In the genomic region with DNA sequence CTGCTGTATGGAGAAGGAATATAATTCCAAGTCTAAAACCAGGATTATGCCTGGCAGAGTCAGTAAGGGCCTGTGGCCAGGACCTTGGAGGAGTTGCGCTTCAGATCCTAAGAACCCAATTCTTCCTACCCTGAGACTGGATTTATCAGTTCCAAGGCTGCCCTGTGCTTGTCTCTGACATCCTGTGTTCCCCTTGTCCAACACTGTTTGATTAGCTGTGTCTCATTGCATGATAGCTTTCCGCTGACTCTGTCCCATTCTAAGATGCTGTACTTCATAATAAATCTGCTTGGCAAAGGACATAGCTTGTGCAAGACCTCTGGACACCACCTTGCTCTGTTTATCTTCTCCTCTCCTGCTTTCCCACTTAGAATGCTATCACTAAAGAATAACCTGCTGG, we compare ENCODE assay signal across 30 mouse cellular contexts. TPM values are rescaled to one million over a fixed set of nuclear protein-coding genes. Genes with fewer than 3 reads are reported as not detected.
DNase-seq lines count a peak whose midpoint lies in the region; ATAC-seq lines count a peak whose summit lies in the region.
"Had no signal": no experiment of that assay in that cellular context is flagged by ENCODE, and none has a peak within 500 bp of the region (broad histone marks: within the 10 kb centered on the region; RNA-seq: fewer than 3 reads in every experiment).

No protein-coding gene starts in this region.

- H3K4me2 ChIP-seq in forebrain, embryonic 15.5 days (replicated peaks): no peak overlapping the region
- no peak overlapping the region for H3K4me2 ChIP-seq in forebrain, embryonic 14.5 days (ENCODE audit: low read length)
- no peak overlapping the region for H3K4me2 ChIP-seq in limb, embryonic 11.5 days (ENCODE audit: low read depth, severe bottlenecking)
- no peak overlapping the region for H3K4me2 ChIP-seq in stomach, embryonic 16.5 days (ENCODE audit: low read depth, low read length)
- H3K4me2 ChIP-seq: embryonic facial prominence, embryonic 12.5 days; forebrain, embryonic 12.5 days; heart, embryonic 13.5 days; lung, embryonic 14.5 days; neural tube, embryonic 15.5 days had no signal

- peaks cover 25% of the 10 kb centered on the region for H3K4me1 ChIP-seq in forebrain, embryonic 15.5 days
- peaks cover 19% of the 10 kb centered on the region for H3K4me1 ChIP-seq in forebrain, embryonic 14.5 days (ENCODE audit: control insufficient read depth, insufficient read depth, low read length)
- H3K4me1 ChIP-seq in limb, embryonic 11.5 days (ENCODE audit: control insufficient read depth, insufficient read depth, low read length): peaks cover 18% of the 10 kb centered on the region
- peaks cover 40% of the 10 kb centered on the region for H3K4me1 ChIP-seq in stomach, embryonic 16.5 days (ENCODE audit: control insufficient read depth, insufficient read depth, low read length)

- no peak for ATAC-seq in forebrain, embryonic 15.5 days (replicated peaks)
- ATAC-seq in forebrain, embryonic 14.5 days: no peak
- ATAC-seq in limb, embryonic 11.5 days (ENCODE audit: insufficient number of reproducible peaks, low FRiP score, low TSS enrichment, low read depth): no peak
- ATAC-seq in stomach, embryonic 16.5 days (ENCODE audit: insufficient read depth, low FRiP score): no peak
- ATAC-seq: hindbrain, embryonic 16.5 days had no signal

- H3K36me3 ChIP-seq in forebrain, embryonic 15.5 days: no peaks in the 10 kb centered on the region
- H3K36me3 ChIP-seq in forebrain, embryonic 14.5 days (ENCODE audit: control insufficient read depth, insufficient read depth, low read length): no peaks in the 10 kb centered on the region
- no peaks in the 10 kb centered on the region for H3K36me3 ChIP-seq in limb, embryonic 11.5 days (ENCODE audit: control insufficient read depth, insufficient read depth, low read length)
- no peaks in the 10 kb centered on the region for H3K36me3 ChIP-seq in stomach, embryonic 16.5 days (ENCODE audit: control insufficient read depth, insufficient read depth, low read length)
- H3K36me3 ChIP-seq: forebrain, embryonic 12.5 days; G1E; neural tube, embryonic 15.5 days had no signal

- peak overlapping the region; percentile 5; the same call in 1 of the 2 replicates for H3K27ac ChIP-seq in forebrain, embryonic 15.5 days (replicated peaks)
- H3K27ac ChIP-seq in forebrain, embryonic 14.5 days (ENCODE audit: low read depth, low read length): no peak overlapping the region
- H3K27ac ChIP-seq in limb, embryonic 11.5 days (replicated peaks; ENCODE audit: low read depth, low read length): no peak overlapping the region
- H3K27ac ChIP-seq in stomach, embryonic 16.5 days (ENCODE audit: low read length): 0 out of 2 replicates have a peak overlapping the region, but pooled peaks have one; percentile 3
- H3K27ac ChIP-seq: embryonic facial prominence, embryonic 12.5 days; forebrain, embryonic 12.5 days; heart, adult 2 months; heart, embryonic 13.5 days; kidney, postnatal 0 days; liver, embryonic 14.5 days; neural tube, embryonic 15.5 days had no signal

- 99% methylated on average over 2 of the region's 2 CpGs for WGBS in forebrain, embryonic 15.5 days
- 96% methylated on average over 2 of the region's 2 CpGs for WGBS in forebrain, embryonic 14.5 days
- 95% methylated on average over 2 of the region's 2 CpGs for WGBS in limb, embryonic 11.5 days
- 88% methylated on average over 2 of the region's 2 CpGs for WGBS in stomach, embryonic 16.5 days

- no peak overlapping the region for H3K9ac ChIP-seq in forebrain, embryonic 15.5 days (replicated peaks)
- no peak overlapping the region for H3K9ac ChIP-seq in forebrain, embryonic 14.5 days (ENCODE audit: low read length)
- 0 out of 2 replicates have a peak overlapping the region, but pooled peaks have one; percentile 22 for H3K9ac ChIP-seq in limb, embryonic 11.5 days (ENCODE audit: low read length)
- no peak overlapping the region for H3K9ac ChIP-seq in stomach, embryonic 16.5 days (ENCODE audit: low read length)
- H3K9ac ChIP-seq: embryonic facial prominence, embryonic 12.5 days; forebrain, embryonic 12.5 days; heart, embryonic 13.5 days; liver, embryonic 14.5 days; lung, embryonic 14.5 days; neural tube, embryonic 15.5 days had no signal

- H3K9me3 ChIP-seq in forebrain, embryonic 15.5 days: no peaks in the 10 kb centered on the region
- H3K9me3 ChIP-seq in forebrain, embryonic 14.5 days (replicated peaks; ENCODE audit: control insufficient read depth, low read length): no peaks in the 10 kb centered on the region
- H3K9me3 ChIP-seq in limb, embryonic 11.5 days (ENCODE audit: control insufficient read depth, low read length): no peaks in the 10 kb centered on the region
- H3K9me3 ChIP-seq in stomach, embryonic 16.5 days (replicated peaks; ENCODE audit: control insufficient read depth, low read length): no peaks in the 10 kb centered on the region
- H3K9me3 ChIP-seq: embryonic facial prominence, embryonic 12.5 days; forebrain, embryonic 12.5 days; G1E; heart, embryonic 13.5 days; neural tube, embryonic 15.5 days had no signal

- no peak for DNase-seq in forebrain, embryonic 14.5 days (ENCODE audit: low spot score)
- DNase-seq in lung, postnatal 10 days: peak; percentile 30
- DNase-seq in lung, postnatal 25 days (ENCODE audit: low spot score): no peak
- DNase-seq in limb, embryonic 11.5 days (ENCODE audit: low spot score): no peak
- DNase-seq in left cerebral cortex, adult 18-20 months (ENCODE audit: low spot score in 2 of 2): no peak
- no peak for DNase-seq in adrenal gland, postnatal 14 days
- DNase-seq: adrenal gland, adult 8-10 months; cerebellum, adult 8-10 months; cerebellum, postnatal 36 days; gastrocnemius, postnatal 25 days; heart, adult 2 months; heart, postnatal 14 days; kidney, adult 18-20 months; layer of hippocampus, adult 9-11 months; liver; lung, embryonic 14.5 days; midbrain, embryonic 14.5 days; retina, postnatal 1 day; right cerebral cortex, postnatal 14 days had no signal

- H3K27me3 ChIP-seq in forebrain, embryonic 15.5 days: no peaks in the 10 kb centered on the region
- H3K27me3 ChIP-seq in forebrain, embryonic 14.5 days (replicated peaks; ENCODE audit: control insufficient read depth, insufficient read depth, low read length): no peaks in the 10 kb centered on the region
- H3K27me3 ChIP-seq in limb, embryonic 11.5 days (ENCODE audit: control insufficient read depth, insufficient read depth, low read length): no peaks in the 10 kb centered on the region
- H3K27me3 ChIP-seq in stomach, embryonic 16.5 days (ENCODE audit: control insufficient read depth, insufficient read depth, low read length): no peaks in the 10 kb centered on the region
- H3K27me3 ChIP-seq: embryonic facial prominence, embryonic 12.5 days; forebrain, embryonic 12.5 days; heart, embryonic 13.5 days; neural tube, embryonic 15.5 days had no signal

- no peak overlapping the region for H3K4me3 ChIP-seq in forebrain, embryonic 15.5 days
- no peak overlapping the region for H3K4me3 ChIP-seq in forebrain, embryonic 14.5 days (ENCODE audit: low read depth, low read length)
- no peak overlapping the region for H3K4me3 ChIP-seq in limb, embryonic 11.5 days (ENCODE audit: low read depth, low read length)
- H3K4me3 ChIP-seq in stomach, embryonic 16.5 days (replicated peaks; ENCODE audit: low read length): no peak overlapping the region
- H3K4me3 ChIP-seq: embryonic facial prominence, embryonic 12.5 days; forebrain, embryonic 12.5 days; heart, adult 2 months; heart, embryonic 13.5 days; neural tube, embryonic 15.5 days had no signal

RNA-seq across cellular contexts. Expression of gene Cep295nl, which starts 5.1 kb away (rescaled TPM):
- polyA plus RNA-seq in forebrain, embryonic 15.5 days (2015; fragmentation: Nextera tagmentation; extraction: Ambion mirVana): 0.09 TPM in 1 of 2 replicates, not detected in the other
- polyA plus RNA-seq in forebrain, embryonic 14.5 days (2014; fragmentation: Nextera tagmentation; extraction: Ambion mirVana): 0.11 TPM in 2 replicates
- 0.21 and 0.53 TPM in 2 replicates for polyA plus RNA-seq in limb, embryonic 11.5 days (2014; fragmentation: Nextera tagmentation; extraction: Ambion mirVana)
- 0.36 and 0.55 TPM in 2 replicates for polyA plus RNA-seq in stomach, embryonic 16.5 days (2015; fragmentation: Nextera tagmentation; extraction: Ambion mirVana)
- 1 to 10 TPM in 1 of 2 experiments, under 1 TPM in 1; 0.82 to 1.3 TPM for total RNA-seq in left cerebral cortex, adult 18-20 months (2021)
- 0.67 and 1.7 TPM in 2 replicates for total RNA-seq in adrenal gland, postnatal 14 days (2021)
- polyA plus RNA-seq: G1E; small intestine, adult 2 months had no signal

RNA-seq across cellular contexts. Expression of gene Timp2, which starts 8.1 kb away (rescaled TPM):
- polyA plus RNA-seq in forebrain, embryonic 15.5 days (2015; fragmentation: Nextera tagmentation; extraction: Ambion mirVana): 69.4 and 75.2 TPM in 2 replicates
- polyA plus RNA-seq in forebrain, embryonic 14.5 days (2014; fragmentation: Nextera tagmentation; extraction: Ambion mirVana): 62.9 and 71.7 TPM in 2 replicates
- 64.4 and 68.4 TPM in 2 replicates for polyA plus RNA-seq in limb, embryonic 11.5 days (2014; fragmentation: Nextera tagmentation; extraction: Ambion mirVana)
- polyA plus RNA-seq in stomach, embryonic 16.5 days (2015; fragmentation: Nextera tagmentation; extraction: Ambion mirVana): 66.5 and 66.7 TPM in 2 replicates
- 100 to 1,000 TPM; 232 to 261 TPM for total RNA-seq in left cerebral cortex, adult 18-20 months (2021)
- total RNA-seq in adrenal gland, postnatal 14 days (2021): 78.9 and 94.3 TPM in 2 replicates
- total RNA-seq: G1E had no signal
- polyA plus RNA-seq: G1E had no signal

RNA-seq across cellular contexts. Expression of gene Lgals3bp, which starts 54.5 kb away (rescaled TPM):
- polyA plus RNA-seq in forebrain, embryonic 15.5 days (2015; fragmentation: Nextera tagmentation; extraction: Ambion mirVana): 2.6 TPM in 2 replicates
- polyA plus RNA-seq in forebrain, embryonic 14.5 days (2014; fragmentation: Nextera tagmentation; extraction: Ambion mirVana): 3.0 TPM in 2 replicates
- polyA plus RNA-seq in limb, embryonic 11.5 days (2014; fragmentation: Nextera tagmentation; extraction: Ambion mirVana): 3.6 and 4.1 TPM in 2 replicates
- polyA plus RNA-seq in stomach, embryonic 16.5 days (2015; fragmentation: Nextera tagmentation; extraction: Ambion mirVana): 59.8 and 75.8 TPM in 2 replicates
- total RNA-seq in left cerebral cortex, adult 18-20 months (2021): 10 to 100 TPM; 21.7 to 21.9 TPM
- total RNA-seq in adrenal gland, postnatal 14 days (2021): 51.1 and 59.7 TPM in 2 replicates

RNA-seq across cellular contexts. Expression of gene Usp36, which starts 57.3 kb away (rescaled TPM):
- 17.0 and 17.4 TPM in 2 replicates for polyA plus RNA-seq in forebrain, embryonic 15.5 days (2015; fragmentation: Nextera tagmentation; extraction: Ambion mirVana)
- 7.1 and 8.7 TPM in 2 replicates for polyA plus RNA-seq in forebrain, embryonic 14.5 days (2014; fragmentation: Nextera tagmentation; extraction: Ambion mirVana)
- 13.6 and 15.3 TPM in 2 replicates for polyA plus RNA-seq in limb, embryonic 11.5 days (2014; fragmentation: Nextera tagmentation; extraction: Ambion mirVana)
- polyA plus RNA-seq in stomach, embryonic 16.5 days (2015; fragmentation: Nextera tagmentation; extraction: Ambion mirVana): 18.0 and 18.2 TPM in 2 replicates
- 10 to 100 TPM; 29.3 to 30.3 TPM for total RNA-seq in left cerebral cortex, adult 18-20 months (2021)
- 23.0 and 24.2 TPM in 2 replicates for total RNA-seq in adrenal gland, postnatal 14 days (2021)

Comparison
In these comparisons a context has a peak if more than half of its experiments do, and no peak if none do; other contexts are left out.
1. H3K27ac ChIP-seq: peak in forebrain, embryonic 15.5 days (single experiment) and stomach, embryonic 16.5 days (single experiment); none in forebrain, embryonic 14.5 days (single experiment) and limb, embryonic 11.5 days (single experiment).
2. RNA of gene Lgals3bp, which starts 54.5 kb away (polyA plus RNA-seq): 59.8 to 75.8 TPM in stomach, embryonic 16.5 days; 3.6 to 4.1 TPM in limb, embryonic 11.5 days, 3.0 TPM in forebrain, embryonic 14.5 days and 2.6 TPM in forebrain, embryonic 15.5 days; every median in the first group is over 10 times any median in the second.